Mouse (Mus musculus) forebrain, embryonic 15.5 days (tissue): ENCODE measurements around the gene Fbxl13. TPM values are rescaled to one million over a fixed set of nuclear protein-coding genes. Genes with fewer than 3 reads are reported as not detected.
"Not testable (repeated sequence)": the region's sequence is repeated elsewhere in the genome, so short reads cannot be mapped to it uniquely, and the experiment has no call there.

Experiments used
- ATAC-seq: fragments of 200-750 bp; cut with Nextera tagmentation; replicated peaks from 2 replicates; pipeline ENCODE4 v1.8.0; 2017; ENCODE audit warnings: mild to moderate bottlenecking, moderate TSS enrichment, moderate library complexity
- H3K27ac ChIP-seq: fragments of 300-500 bp; sonication (generic); replicated peaks from 2 replicates; pipeline ENCODE4 v1.5.1; 2015; ENCODE audit warnings: mild to moderate bottlenecking, inconsistent platforms
- H3K27me3 ChIP-seq: fragments of 300-500 bp; sonication (generic); 2 replicates; pipeline ENCODE4 v1.6.1; 2015; ENCODE audit warnings: inconsistent platforms
- H3K36me3 ChIP-seq: fragments of 300-500 bp; sonication (generic); 2 replicates; pipeline ENCODE4 v1.6.1; 2015; ENCODE audit warnings: mild to moderate bottlenecking, inconsistent platforms
- H3K4me1 ChIP-seq: fragments of 300-500 bp; sonication (generic); 2 replicates; pipeline ENCODE4 v1.6.1; 2015; ENCODE audit warnings: inconsistent platforms
- H3K4me2 ChIP-seq: fragments of 300-500 bp; sonication (generic); replicated peaks from 2 replicates; pipeline ENCODE4 v1.6.1; 2015; ENCODE audit warnings: mild to moderate bottlenecking, inconsistent platforms
- H3K4me3 ChIP-seq: fragments of 300-500 bp; sonication (generic); 2 replicates; pipeline ENCODE4 v1.5.1; 2015; ENCODE audit warnings: mild to moderate bottlenecking, inconsistent platforms
- H3K9ac ChIP-seq: fragments of 300-500 bp; sonication (generic); replicated peaks from 2 replicates; pipeline ENCODE4 v1.6.1; 2015; ENCODE audit warnings: mild to moderate bottlenecking, inconsistent platforms
- H3K9me3 ChIP-seq: fragments of 300-500 bp; sonication (generic); 2 replicates; pipeline ENCODE4 v1.6.1; 2016; ENCODE audit warnings: inconsistent platforms
- WGBS: fragments of 180-500 bp; shearing (Covaris S2); methylation state at CpG from one replicate; pipeline ENCODE4 v1.1.7; 2015; ENCODE audit warnings: mixed read lengths; 5-methylcytosine and 5-hydroxymethylcytosine counted together
- polyA plus RNA-seq: library from polyadenylated mRNA; unstranded; fragments of >200 nt; fragmentation: Nextera tagmentation; extraction: Ambion mirVana; gene quantifications from 2 replicates; pipeline ENCODE4 v1.2.1, GENCODE M21; 2015

Gene Fbxl13
- polyA plus RNA-seq, 1 experiment from 2014 or later: 0.34 TPM

DNA sequence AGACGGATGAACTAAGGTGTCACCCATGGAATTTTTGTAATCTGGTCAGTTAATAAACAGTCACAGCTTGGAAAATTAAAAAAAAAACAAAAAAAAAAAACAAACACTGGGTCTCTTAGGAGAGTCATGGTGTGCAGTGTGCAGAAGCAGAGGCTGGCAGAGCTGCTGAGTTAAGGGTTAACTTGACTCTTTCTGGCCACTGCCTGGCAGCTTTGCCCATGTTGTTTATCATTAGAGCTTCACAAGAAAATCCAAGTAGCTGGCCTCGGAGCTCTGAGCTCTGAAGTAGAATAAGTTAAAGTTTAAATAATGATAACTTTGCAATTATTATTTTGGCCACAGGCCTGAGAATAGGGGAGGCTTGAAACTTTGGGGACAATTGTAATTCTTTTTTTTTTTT, 45.9 kb downstream of the Fbxl13 start:
- H3K27ac ChIP-seq, H3K4me2 ChIP-seq, H3K4me3 ChIP-seq, H3K9ac ChIP-seq, H3K36me3 ChIP-seq, ATAC-seq, H3K27me3 ChIP-seq, H3K4me1 ChIP-seq, H3K9me3 ChIP-seq: not testable (repeated sequence)
- 75% methylated on average over 2 of the region's 2 CpGs for WGBS

DNA sequence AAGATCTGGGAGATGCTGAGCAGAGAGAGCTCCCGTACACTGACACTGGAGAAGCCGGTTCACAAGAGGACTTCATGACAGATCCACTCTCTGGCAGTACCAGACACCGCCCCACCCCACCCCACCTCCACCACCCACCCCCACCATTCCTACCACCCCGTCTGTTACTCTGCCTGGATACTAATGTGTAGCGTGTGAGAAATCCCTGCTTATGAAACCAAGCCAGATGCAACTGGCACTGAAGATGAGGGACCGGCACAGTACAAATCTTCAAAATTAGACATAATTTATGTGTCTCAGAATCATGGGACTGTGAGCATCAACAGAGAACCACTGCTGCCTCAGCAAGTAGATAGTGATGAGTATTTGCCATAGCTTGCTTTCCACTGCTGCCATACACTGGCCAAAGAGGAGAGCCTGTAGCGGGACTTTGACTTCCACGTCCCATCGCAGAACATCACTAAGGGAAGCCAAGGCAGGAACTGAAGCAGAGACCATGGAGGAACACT, 52.2 kb downstream of the Fbxl13 start:
- Histone ChIP-seq H3K4me2 (no peak overlapping the region), H3K9ac (no peak overlapping the region), H3K4me1 (no peaks in the 10 kb centered on the region), H3K27me3 (no peaks in the 10 kb centered on the region), H3K9me3 (no peaks in the 10 kb centered on the region), H3K36me3 (no peaks in the 10 kb centered on the region), H3K27ac (no peak overlapping the region), H3K4me3 (no peak overlapping the region)
- ATAC-seq: no peak
- 88% methylated on average over 9 of the region's 9 CpGs for WGBS

GRCm38 (mm10) chr5:21592106-21592505, 53.3 kb downstream of the Fbxl13 start:
- H3K9ac ChIP-seq: no peak overlapping the region
- H3K4me3 ChIP-seq: no peak overlapping the region
- H3K36me3 ChIP-seq: no peaks in the 10 kb centered on the region
- no peak overlapping the region for H3K4me2 ChIP-seq
- H3K27ac ChIP-seq: no peak overlapping the region
- WGBS: 90% methylated on average over 2 of the region's 2 CpGs
- ATAC-seq: no peak
- no peaks in the 10 kb centered on the region for H3K27me3 ChIP-seq
- no peaks in the 10 kb centered on the region for H3K9me3 ChIP-seq
- no peaks in the 10 kb centered on the region for H3K4me1 ChIP-seq

DNA sequence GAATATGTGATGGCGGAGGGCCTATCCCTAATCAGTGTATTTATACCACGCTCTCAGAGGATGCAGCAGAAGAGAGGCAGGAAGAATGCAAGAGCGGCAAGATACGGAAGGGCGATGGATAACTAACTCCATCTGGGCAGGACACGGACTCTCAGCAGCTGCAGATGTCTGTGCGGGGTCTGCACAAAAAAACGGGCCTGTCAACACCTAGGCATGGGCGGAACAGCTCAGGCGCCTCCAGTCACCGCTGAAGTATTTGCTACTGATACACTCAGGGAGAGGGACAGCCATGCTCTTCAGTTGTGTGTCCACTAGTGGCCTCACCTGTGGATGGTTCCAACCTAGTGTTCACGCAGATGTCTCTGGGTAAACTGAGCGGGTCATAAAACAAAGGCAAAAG, 57.2 kb downstream of the Fbxl13 start:
- no peak for ATAC-seq
- Histone ChIP-seq H3K27ac (no peak overlapping the region), H3K27me3 (no peaks in the 10 kb centered on the region), H3K4me3 (no peak overlapping the region), H3K9ac (no peak overlapping the region), H3K9me3 (no peaks in the 10 kb centered on the region), H3K4me1 (no peaks in the 10 kb centered on the region), H3K36me3 (no peaks in the 10 kb centered on the region), H3K4me2 (no peak overlapping the region)
- WGBS: 93% methylated on average over 13 of the region's 13 CpGs

GRCm38 (mm10) chr5:21587683-21588082, 57.8 kb downstream of the Fbxl13 start:
- Histone ChIP-seq H3K9me3 (no peaks in the 10 kb centered on the region), H3K4me3 (no peak overlapping the region), H3K4me1 (no peaks in the 10 kb centered on the region), H3K27me3 (no peaks in the 10 kb centered on the region), H3K36me3 (no peaks in the 10 kb centered on the region), H3K27ac (no peak overlapping the region), H3K9ac (no peak overlapping the region), H3K4me2 (no peak overlapping the region)
- no peak for ATAC-seq
- WGBS: 83% methylated on average over 7 of the region's 7 CpGs

DNA sequence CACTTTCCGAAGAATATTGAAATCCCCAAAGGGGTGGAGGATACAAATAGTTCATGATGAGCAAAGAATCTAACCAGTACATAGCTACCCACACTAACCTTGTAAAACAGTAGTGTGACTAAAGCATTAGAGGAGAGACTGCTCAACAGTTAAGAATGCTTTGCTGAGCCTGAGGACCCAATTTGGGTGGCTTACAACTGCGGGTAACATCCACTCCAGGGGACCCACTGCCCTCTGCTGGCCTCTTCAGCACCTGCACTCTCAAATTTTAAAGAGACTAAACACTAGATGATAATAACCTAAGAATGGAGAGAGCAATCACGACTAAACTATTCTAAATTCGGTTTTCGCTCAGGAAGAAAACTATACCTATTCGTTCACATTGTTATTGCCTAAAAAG, 58.7 kb downstream of the Fbxl13 start:
- Histone ChIP-seq H3K9me3 (no peaks in the 10 kb centered on the region), H3K36me3 (no peaks in the 10 kb centered on the region), H3K9ac (no peak overlapping the region), H3K27ac (no peak overlapping the region), H3K4me3 (no peak overlapping the region), H3K4me1 (no peaks in the 10 kb centered on the region), H3K27me3 (no peaks in the 10 kb centered on the region), H3K4me2 (no peak overlapping the region)
- 55% methylated on average over 6 of the region's 6 CpGs for WGBS
- peak; percentile 51; the same call in 1 of the 2 replicates for ATAC-seq

DNA sequence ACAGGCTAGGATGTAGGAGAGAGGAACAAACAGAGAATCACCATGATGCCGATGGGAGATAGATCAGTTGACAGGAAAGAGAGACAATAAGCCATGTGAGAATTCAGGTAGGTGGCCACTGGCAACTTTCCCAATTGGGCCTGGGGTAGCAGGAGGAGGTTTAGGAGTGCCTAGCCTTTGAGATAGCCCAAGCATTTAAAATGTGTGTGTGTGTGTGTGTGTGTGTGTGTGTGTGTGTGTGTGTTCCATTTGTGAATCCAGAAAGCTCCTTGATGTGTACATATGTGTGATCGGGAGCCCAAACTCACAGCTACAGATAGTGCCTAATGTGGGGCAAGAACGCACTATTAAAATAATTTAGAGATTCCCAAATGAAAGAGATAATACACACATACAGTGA, 67.3 kb downstream of the Fbxl13 start:
- no peaks in the 10 kb centered on the region for H3K9me3 ChIP-seq
- WGBS: 89% methylated on average over 3 of the region's 3 CpGs
- H3K27me3 ChIP-seq: no peaks in the 10 kb centered on the region
- H3K4me2 ChIP-seq: no peak overlapping the region
- no peaks in the 10 kb centered on the region for H3K36me3 ChIP-seq
- H3K9ac ChIP-seq: no peak overlapping the region
- H3K4me3 ChIP-seq: no peak overlapping the region
- H3K27ac ChIP-seq: no peak overlapping the region
- no peak for ATAC-seq
- H3K4me1 ChIP-seq: no peaks in the 10 kb centered on the region

DNA sequence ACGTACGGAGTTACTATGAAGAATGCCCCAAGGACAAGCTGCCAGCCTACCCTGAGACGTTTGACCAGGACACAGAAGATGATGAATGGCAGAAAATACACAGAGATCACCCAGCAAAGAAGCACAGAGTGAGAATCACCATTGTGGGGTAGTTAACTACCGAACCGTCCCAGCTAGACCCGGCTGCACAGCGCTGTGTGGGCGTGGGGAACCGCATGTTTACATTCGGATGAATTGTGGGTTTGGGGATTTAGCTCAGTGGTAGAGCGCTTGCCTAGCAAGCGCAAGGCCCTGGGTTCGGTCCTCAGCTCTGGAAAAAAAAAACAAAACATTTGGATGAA, 70.3 kb downstream of the Fbxl13 start:
- Histone ChIP-seq H3K4me3 (no peak overlapping the region), H3K4me1 (no peaks in the 10 kb centered on the region), H3K9ac (no peak overlapping the region), H3K4me2 (no peak overlapping the region), H3K9me3 (no peaks in the 10 kb centered on the region), H3K27me3 (no peaks in the 10 kb centered on the region), H3K27ac (no peak overlapping the region), H3K36me3 (no peaks in the 10 kb centered on the region)
- WGBS: 83% methylated on average over 13 of the region's 13 CpGs
- no peak for ATAC-seq

GRCm38 (mm10) chr5:21574386-21575209, 70.8 kb downstream of the Fbxl13 start:
- no peaks in the 10 kb centered on the region for H3K9me3 ChIP-seq
- 72% methylated on average over 21 of the region's 21 CpGs for WGBS

GRCm38 (mm10) chr5:21572764-21573416, 72.5 kb downstream of the Fbxl13 start:
- Histone ChIP-seq H3K9me3 (no peaks in the 10 kb centered on the region), H3K9ac (no peak overlapping the region), H3K36me3 (no peaks in the 10 kb centered on the region), H3K4me1 (no peaks in the 10 kb centered on the region), H3K27ac (peak overlapping the region; percentile 13; the same call in 1 of the 2 replicates), H3K27me3 (no peaks in the 10 kb centered on the region), H3K4me3 (no peak overlapping the region), H3K4me2 (no peak overlapping the region)
- WGBS: 49% methylated on average over 3 of the region's 3 CpGs
- no peak for ATAC-seq

More at GRCm38 (mm10) chr5:21574386-21575209, 70.8 kb downstream of the Fbxl13 start:
- no peaks in the 10 kb centered on the region for H3K36me3 ChIP-seq
- no peak overlapping the region for H3K4me3 ChIP-seq
- no peak overlapping the region for H3K9ac ChIP-seq
- H3K4me2 ChIP-seq: no peak overlapping the region
- no peaks in the 10 kb centered on the region for H3K27me3 ChIP-seq
- H3K27ac ChIP-seq: no peak overlapping the region
- no peaks in the 10 kb centered on the region for H3K4me1 ChIP-seq
- ATAC-seq: no peak

- Histone ChIP-seq H3K4me1 (no peaks in the 10 kb centered on the region), H3K4me2 (no peak overlapping the region), H3K27ac (no peak overlapping the region), H3K4me3 (no peak overlapping the region), H3K27me3 (no peaks in the 10 kb centered on the region), H3K9me3 (no peaks in the 10 kb centered on the region), H3K36me3 (no peaks in the 10 kb centered on the region), H3K9ac (no peak overlapping the region)
- 85% methylated on average over 1 of the region's 1 CpGs for WGBS
- ATAC-seq: no peak
Measured at GRCm38 (mm10) chr5:21567784-21568183, 77.7 kb downstream of the Fbxl13 start.

- H3K4me1 ChIP-seq: no peaks in the 10 kb centered on the region
- no peak overlapping the region for H3K4me2 ChIP-seq
- H3K9ac ChIP-seq: no peak overlapping the region
- no peaks in the 10 kb centered on the region for H3K9me3 ChIP-seq
- 91% methylated on average over 9 of the region's 9 CpGs for WGBS
- ATAC-seq: no peak
- no peaks in the 10 kb centered on the region for H3K27me3 ChIP-seq
- H3K36me3 ChIP-seq: no peaks in the 10 kb centered on the region
- no peak overlapping the region for H3K4me3 ChIP-seq
- H3K27ac ChIP-seq: no peak overlapping the region
Measured at GRCm38 (mm10) chr5:21565392-21566065, 79.9 kb downstream of the Fbxl13 start.
